Mouse (Mus musculus): ENCODE measurements around the gene Rnase2b. TPM values are rescaled to one million over a fixed set of nuclear protein-coding genes. Genes with fewer than 3 reads are reported as not detected.

Gene Rnase2b
- polyA plus RNA-seq, 1 experiment from 2014 or later = not detected

- no peak overlapping the region for H3K9ac ChIP-seq (ENCODE audit: low read length)
- 82% methylated on average over 2 of the region's 2 CpGs for WGBS
- no peak for ATAC-seq (ENCODE audit: insufficient number of reproducible peaks, insufficient read depth, low FRiP score, low read depth)
These were observed 38.4 kb downstream of the Rnase2b start for GRCm38 (mm10) chr14:51200466-51200865.

GRCm38 (mm10) chr14:51203115-51203514 is 41.1 kb downstream of the Rnase2b start, which contains the start of gene Ear14:
Gene Ear14, plus strand, starts transcription at chr14:51203391.
- WGBS = 81% methylated on average over 2 of the region's 2 CpGs
- no peak for ATAC-seq (ENCODE audit: insufficient number of reproducible peaks, insufficient read depth, low FRiP score, low read depth)
- no peak within 1 kb of the TSS for H3K27ac ChIP-seq (replicated peaks in 1 of 2; ENCODE audit: control insufficient read depth in 1 of 2, insufficient read depth in 1 of 2, low read depth in 2 of 2, low read length in 2 of 2)
- H3K4me2 ChIP-seq (ENCODE audit: low read length) = no peak within 1 kb of the TSS
- no peaks in the 10 kb centered on the region for H3K27me3 ChIP-seq (ENCODE audit: control insufficient read depth, insufficient read depth, low read length)
- no peaks in the 10 kb centered on the region for H3K4me1 ChIP-seq (ENCODE audit: control insufficient read depth in 2 of 2, insufficient read depth in 2 of 2, low read length in 2 of 2)
- no peak within 1 kb of the TSS for H3K4me3 ChIP-seq (ENCODE audit: control insufficient read depth in 1 of 2, insufficient read depth in 1 of 2, low read depth in 1 of 2, low read length in 2 of 2)
- no peaks in the 10 kb centered on the region for H3K9me3 ChIP-seq (ENCODE audit: control insufficient read depth, low read length)
- no peaks in the 10 kb centered on the region for H3K36me3 ChIP-seq (ENCODE audit: control insufficient read depth, insufficient read depth, low read length)
- H3K9ac ChIP-seq (ENCODE audit: low read length) = no peak within 1 kb of the TSS

More at GRCm38 (mm10) chr14:51200466-51200865, 38.4 kb downstream of the Rnase2b start:
- H3K4me1 ChIP-seq (ENCODE audit: control insufficient read depth in 2 of 2, insufficient read depth in 2 of 2, low read length in 2 of 2) = no peaks in the 10 kb centered on the region
- no peak overlapping the region for H3K27ac ChIP-seq (replicated peaks in 1 of 2; ENCODE audit: control insufficient read depth in 1 of 2, insufficient read depth in 1 of 2, low read depth in 2 of 2, low read length in 2 of 2)
- H3K4me2 ChIP-seq (ENCODE audit: low read length) = no peak overlapping the region
- H3K9me3 ChIP-seq (ENCODE audit: control insufficient read depth, low read length) = no peaks in the 10 kb centered on the region
- no peak overlapping the region for H3K4me3 ChIP-seq (ENCODE audit: control insufficient read depth in 1 of 2, insufficient read depth in 1 of 2, low read depth in 1 of 2, low read length in 2 of 2)
- no peaks in the 10 kb centered on the region for H3K27me3 ChIP-seq (ENCODE audit: control insufficient read depth, insufficient read depth, low read length)
- no peaks in the 10 kb centered on the region for H3K36me3 ChIP-seq (ENCODE audit: control insufficient read depth, insufficient read depth, low read length)

Other genes starting within 250 kb of the Rnase2b start
- gene Osgep, start 237.4 kb upstream of the Rnase2b start, polyA plus RNA-seq (2014; fragmentation: Nextera tagmentation; extraction: Ambion mirVana) = 118 and 134 TPM in 2 replicates
- gene Apex1, start 237.3 kb upstream of the Rnase2b start, polyA plus RNA-seq (2014; fragmentation: Nextera tagmentation; extraction: Ambion mirVana) = 127 and 132 TPM in 2 replicates
- gene Pip4p1, start 231.4 kb upstream of the Rnase2b start, polyA plus RNA-seq (2014; fragmentation: Nextera tagmentation; extraction: Ambion mirVana) = 24.0 and 35.1 TPM in 2 replicates
- 30.5 and 32.2 TPM in 2 replicates for gene Pnp, start 231.2 kb upstream of the Rnase2b start, polyA plus RNA-seq (2014; fragmentation: Nextera tagmentation; extraction: Ambion mirVana)
- gene Gm49342, start 217.7 kb upstream of the Rnase2b start, polyA plus RNA-seq (2014; fragmentation: Nextera tagmentation; extraction: Ambion mirVana) = not detected in 2 replicates
- 0.36 and 0.59 TPM in 2 replicates for gene Pnp2, start 206.3 kb upstream of the Rnase2b start, polyA plus RNA-seq (2014; fragmentation: Nextera tagmentation; extraction: Ambion mirVana)
- 0.32 and 0.57 TPM in 2 replicates for gene Rnase10, start 154.5 kb upstream of the Rnase2b start, polyA plus RNA-seq (2014; fragmentation: Nextera tagmentation; extraction: Ambion mirVana)
- gene Rnase9, start 120.4 kb upstream of the Rnase2b start, polyA plus RNA-seq (2014; fragmentation: Nextera tagmentation; extraction: Ambion mirVana) = not detected in 2 replicates
- gene Rnase11, start 112.1 kb upstream of the Rnase2b start, polyA plus RNA-seq (2014; fragmentation: Nextera tagmentation; extraction: Ambion mirVana) = not detected in 2 replicates
- gene Rnase12, start 104.6 kb upstream of the Rnase2b start, polyA plus RNA-seq (2014; fragmentation: Nextera tagmentation; extraction: Ambion mirVana) = 0.82 TPM in 1 of 2 replicates, not detected in the other
- not detected in 2 replicates for gene Olfr750, start 87.8 kb upstream of the Rnase2b start, polyA plus RNA-seq (2014; fragmentation: Nextera tagmentation; extraction: Ambion mirVana)
- 25.0 and 29.7 TPM in 2 replicates for gene Rnase4, start 71.2 kb upstream of the Rnase2b start, polyA plus RNA-seq (2014; fragmentation: Nextera tagmentation; extraction: Ambion mirVana)
- 3.8 and 4.8 TPM in 2 replicates for gene Ang, start 71.1 kb upstream of the Rnase2b start, polyA plus RNA-seq (2014; fragmentation: Nextera tagmentation; extraction: Ambion mirVana)
- gene Eddm3b, start 47.8 kb upstream of the Rnase2b start, polyA plus RNA-seq (2014; fragmentation: Nextera tagmentation; extraction: Ambion mirVana) = not detected in 2 replicates
- 0.24 and 1.0 TPM in 2 replicates for gene Rnase6, start 38.4 kb upstream of the Rnase2b start, polyA plus RNA-seq (2014; fragmentation: Nextera tagmentation; extraction: Ambion mirVana)
- 0.47 and 1.1 TPM in 2 replicates for gene Rnase1, start 15.5 kb upstream of the Rnase2b start, polyA plus RNA-seq (2014; fragmentation: Nextera tagmentation; extraction: Ambion mirVana)
- not detected in 2 replicates for gene Ang2, start 36.9 kb downstream of the Rnase2b start, polyA plus RNA-seq (2014; fragmentation: Nextera tagmentation; extraction: Ambion mirVana)
- not detected in 2 replicates for gene Ear14, start 41.1 kb downstream of the Rnase2b start, polyA plus RNA-seq (2014; fragmentation: Nextera tagmentation; extraction: Ambion mirVana)
- gene Rnase2a, start 93.9 kb downstream of the Rnase2b start, polyA plus RNA-seq (2014; fragmentation: Nextera tagmentation; extraction: Ambion mirVana) = not detected in 2 replicates
- not detected in 2 replicates for gene Gm7247, start 199.5 kb downstream of the Rnase2b start, polyA plus RNA-seq (2014; fragmentation: Nextera tagmentation; extraction: Ambion mirVana)
- not detected in 2 replicates for gene Vmn2r88, start 248.6 kb downstream of the Rnase2b start, polyA plus RNA-seq (2014; fragmentation: Nextera tagmentation; extraction: Ambion mirVana)